Mouse (Mus musculus) heart, embryonic 15.5 days (tissue): Measurements from ENCODE around the gene Gpr107. TPM values are rescaled to one million over a fixed set of nuclear protein-coding genes. Genes with fewer than 3 reads are reported as not detected.
A peak's percentile ranks its signal among the peaks of the same experiment; 100 is the strongest.

Experiments
- ATAC-seq: fragments of 200-750 bp; cut with Nextera tagmentation; replicated peaks from 2 replicates; pipeline ENCODE4 v1.8.0; 2017; ENCODE audit warnings: low read depth, moderate TSS enrichment; ENCODE audit not compliant: insufficient number of reproducible peaks, insufficient read depth, low FRiP score
- H3K27ac ChIP-seq: fragments of 300-500 bp; sonication (generic); 2 replicates; pipeline ENCODE4 v1.5.1; 2015; ENCODE audit warnings: mild to moderate bottlenecking, inconsistent platforms
- H3K27me3 ChIP-seq: fragments of 300-500 bp; sonication (generic); 2 replicates; pipeline ENCODE4 v1.6.1; 2015; ENCODE audit warnings: inconsistent platforms
- H3K36me3 ChIP-seq: fragments of 300-500 bp; sonication (generic); 2 replicates; pipeline ENCODE4 v1.6.1; 2015; ENCODE audit warnings: mild to moderate bottlenecking, inconsistent platforms
- H3K4me1 ChIP-seq: fragments of 300-500 bp; sonication (generic); replicated peaks from 2 replicates; pipeline ENCODE4 v1.6.1; 2015; ENCODE audit warnings: inconsistent platforms
- H3K4me2 ChIP-seq: fragments of 300-500 bp; sonication (generic); 2 replicates; pipeline ENCODE4 v1.6.1; 2015; ENCODE audit warnings: inconsistent platforms, mild to moderate bottlenecking, moderate library complexity
- H3K4me3 ChIP-seq: fragments of 300-500 bp; sonication (generic); 2 replicates; pipeline ENCODE4 v1.5.1; 2015; ENCODE audit warnings: mild to moderate bottlenecking, inconsistent platforms
- H3K9ac ChIP-seq: fragments of 300-500 bp; sonication (generic); 2 replicates; pipeline ENCODE4 v1.6.1; 2015; ENCODE audit warnings: mild to moderate bottlenecking, inconsistent platforms
- H3K9me3 ChIP-seq: fragments of 300-500 bp; sonication (generic); replicated peaks from 2 replicates; pipeline ENCODE4 v1.6.1; 2016; ENCODE audit warnings: inconsistent platforms
- WGBS: fragments of 180-500 bp; shearing (Covaris S2); methylation state at CpG from one replicate; pipeline ENCODE4 v1.1.7; 2015; ENCODE audit warnings: mixed read lengths; 5-methylcytosine and 5-hydroxymethylcytosine counted together
- polyA plus RNA-seq: library from polyadenylated mRNA; unstranded; fragments of >200 nt; fragmentation: Nextera tagmentation; extraction: Ambion mirVana; gene quantifications from 2 replicates; pipeline ENCODE4 v1.2.1, GENCODE M21; 2015

The Gpr107 gene
- polyA plus RNA-seq, 1 experiment from 2014 or later = 26.4 TPM

DNA sequence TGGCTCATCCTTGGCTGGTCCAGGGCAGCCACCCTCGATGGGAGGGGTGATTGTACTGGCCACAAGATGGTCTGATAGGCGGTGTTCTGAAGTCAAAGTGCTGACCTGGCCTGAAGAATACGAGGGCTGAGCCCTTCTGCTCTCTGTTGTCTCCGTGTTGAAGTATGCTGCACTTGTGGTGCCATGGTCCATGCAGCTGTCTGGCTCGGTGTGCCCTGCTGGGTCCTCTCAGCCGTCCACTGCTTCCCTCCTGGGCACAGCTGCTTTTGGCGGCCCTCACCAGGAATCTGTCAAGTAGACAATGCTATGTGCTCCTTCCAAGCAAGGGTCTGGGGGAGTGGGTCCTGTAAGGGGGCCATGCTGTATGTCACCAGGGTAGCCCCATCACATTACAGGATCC, 68.7 kb downstream of the Gpr107 start:
- Histone ChIP-seq H3K4me1 (peaks cover 34% of the 10 kb centered on the region), H3K9me3 (no peaks in the 10 kb centered on the region), H3K9ac (no peak overlapping the region), H3K36me3 (no peaks in the 10 kb centered on the region), H3K27ac (no peak overlapping the region), H3K4me3 (no peak overlapping the region), H3K4me2 (no peak overlapping the region), H3K27me3 (no peaks in the 10 kb centered on the region)
- no peak for ATAC-seq
- WGBS = 65% methylated on average over 7 of the region's 7 CpGs

DNA sequence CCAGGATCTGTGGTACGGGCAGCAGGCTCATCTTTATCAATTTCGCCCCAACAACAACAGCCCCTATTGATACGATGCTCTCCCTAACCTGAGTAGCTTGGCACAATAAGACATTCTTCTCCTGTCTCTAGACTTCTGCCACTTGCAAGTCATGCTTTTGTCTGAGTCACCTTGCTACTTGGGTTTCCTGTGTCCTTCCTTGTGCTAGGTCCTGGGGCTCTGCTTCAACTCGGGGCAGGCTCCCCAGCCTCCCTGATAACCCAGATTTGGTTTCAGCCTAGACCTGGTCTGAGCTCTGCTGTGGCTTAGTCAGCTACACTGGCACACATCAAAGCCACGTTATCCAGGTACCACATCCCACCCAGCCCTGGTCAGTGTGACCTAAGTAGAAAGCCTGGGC, 69.5 kb downstream of the Gpr107 start:
- no peak overlapping the region for H3K4me2 ChIP-seq
- ATAC-seq = no peak
- 0 out of 2 replicates have a peak, but pooled peaks cover 5% of the 10 kb centered on the region for H3K9me3 ChIP-seq
- H3K9ac ChIP-seq = no peak overlapping the region
- peaks cover 28% of the 10 kb centered on the region for H3K4me1 ChIP-seq
- no peak overlapping the region for H3K4me3 ChIP-seq
- H3K27ac ChIP-seq = no peak overlapping the region
- H3K27me3 ChIP-seq = no peaks in the 10 kb centered on the region
- 75% methylated on average over 5 of the region's 5 CpGs for WGBS
- H3K36me3 ChIP-seq = no peaks in the 10 kb centered on the region

DNA sequence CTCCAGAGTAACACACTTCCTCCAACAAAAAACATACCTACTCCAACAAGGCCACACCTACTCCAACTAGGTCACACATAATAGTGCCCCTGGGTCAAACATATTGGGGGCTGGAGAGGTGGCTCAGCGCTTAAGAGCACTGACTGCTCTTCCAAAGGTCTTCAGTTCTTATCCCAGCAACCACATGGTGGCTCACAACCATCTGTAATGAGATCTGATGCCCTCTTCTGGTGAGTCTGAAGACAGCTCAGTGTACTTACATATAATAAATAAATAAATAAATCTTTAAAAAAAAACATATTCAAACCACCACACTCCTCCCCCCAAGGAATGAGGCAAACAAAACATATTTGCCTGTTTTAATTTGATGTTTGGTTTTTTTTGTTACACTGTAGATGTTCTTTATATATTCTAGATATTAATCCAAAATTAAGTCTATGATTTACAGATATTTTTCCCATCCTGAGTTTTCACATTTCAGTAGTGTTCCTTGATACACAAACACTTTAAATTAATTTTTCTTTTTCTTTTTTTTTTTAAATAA, 76.7 kb downstream of the Gpr107 start:
- Histone ChIP-seq H3K27ac (no peak overlapping the region), H3K36me3 (no peaks in the 10 kb centered on the region), H3K4me3 (no peak overlapping the region), H3K9me3 (peaks cover 7% of the 10 kb centered on the region; the same call in 1 of the 2 replicates), H3K27me3 (no peaks in the 10 kb centered on the region), H3K4me1 (no peaks in the 10 kb centered on the region), H3K4me2 (no peak overlapping the region), H3K9ac (no peak overlapping the region)
- 56% methylated on average over 1 of the region's 1 CpGs for WGBS
- no peak for ATAC-seq

DNA sequence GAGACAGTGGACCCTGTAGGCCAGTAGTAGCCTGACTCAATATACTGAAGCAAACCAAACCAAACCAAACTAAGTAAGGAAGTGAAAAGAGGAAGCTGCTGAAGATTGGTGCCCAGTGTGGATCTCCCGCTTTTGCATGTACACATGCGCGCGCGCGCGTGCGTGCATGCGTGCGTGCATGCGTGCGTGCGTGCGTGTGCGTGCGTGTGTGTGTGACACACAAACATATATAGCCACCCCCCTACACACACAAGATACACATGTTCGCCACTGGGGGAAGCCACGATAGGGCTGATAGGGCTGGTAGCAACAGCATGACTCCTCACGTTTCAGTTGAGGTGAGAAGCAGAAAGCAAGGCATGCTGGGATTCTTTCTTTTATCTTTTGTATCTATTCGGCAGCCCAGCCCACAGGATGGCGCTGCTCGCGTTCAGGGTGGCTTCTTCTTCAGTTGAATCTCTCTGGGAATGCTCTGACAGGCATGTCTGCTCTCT, 87.1 kb downstream of the Gpr107 start:
- Histone ChIP-seq H3K36me3 (no peaks in the 10 kb centered on the region), H3K9ac (no peak overlapping the region), H3K4me2 (peak overlapping the region; percentile 51), H3K27ac (no peak overlapping the region), H3K4me1 (peaks cover 7% of the 10 kb centered on the region), H3K4me3 (peak overlapping the region; percentile 23; the same call in 1 of the 2 replicates), H3K9me3 (no peaks in the 10 kb centered on the region), H3K27me3 (peaks cover 4% of the 10 kb centered on the region; the same call in 1 of the 2 replicates)
- WGBS = 26% methylated on average over 23 of the region's 23 CpGs
- no peak for ATAC-seq

DNA sequence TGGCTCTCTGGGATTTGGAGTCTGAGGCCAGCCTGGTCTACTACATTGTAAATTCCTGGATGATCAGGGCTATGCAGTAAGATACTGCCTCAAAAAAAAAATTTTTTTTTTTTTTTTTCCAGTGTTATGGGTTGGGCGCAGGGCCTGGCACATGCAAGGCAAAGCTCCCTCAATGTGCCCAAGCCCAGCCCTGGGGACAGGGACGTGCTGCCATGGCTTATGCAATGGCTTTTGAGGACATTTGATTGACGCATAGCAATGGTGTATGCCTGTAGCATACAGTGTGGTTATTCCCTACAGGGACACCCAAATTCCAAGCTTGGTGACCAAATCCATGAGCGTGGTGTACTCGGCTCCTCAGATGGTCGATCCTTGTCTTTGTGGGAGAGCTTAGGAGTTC, 87.7 kb downstream of the Gpr107 start:
- H3K9ac ChIP-seq = no peak overlapping the region
- peaks cover 4% of the 10 kb centered on the region; the same call in 1 of the 2 replicates for H3K27me3 ChIP-seq
- peak overlapping the region; percentile 23; the same call in 1 of the 2 replicates for H3K4me3 ChIP-seq
- H3K4me1 ChIP-seq = peaks cover 12% of the 10 kb centered on the region
- no peaks in the 10 kb centered on the region for H3K9me3 ChIP-seq
- no peak overlapping the region for H3K27ac ChIP-seq
- no peak for ATAC-seq
- no peaks in the 10 kb centered on the region for H3K36me3 ChIP-seq
- WGBS = 78% methylated on average over 6 of the region's 6 CpGs
- H3K4me2 ChIP-seq = peak overlapping the region; percentile 51; the same call in 1 of the 2 replicates

DNA sequence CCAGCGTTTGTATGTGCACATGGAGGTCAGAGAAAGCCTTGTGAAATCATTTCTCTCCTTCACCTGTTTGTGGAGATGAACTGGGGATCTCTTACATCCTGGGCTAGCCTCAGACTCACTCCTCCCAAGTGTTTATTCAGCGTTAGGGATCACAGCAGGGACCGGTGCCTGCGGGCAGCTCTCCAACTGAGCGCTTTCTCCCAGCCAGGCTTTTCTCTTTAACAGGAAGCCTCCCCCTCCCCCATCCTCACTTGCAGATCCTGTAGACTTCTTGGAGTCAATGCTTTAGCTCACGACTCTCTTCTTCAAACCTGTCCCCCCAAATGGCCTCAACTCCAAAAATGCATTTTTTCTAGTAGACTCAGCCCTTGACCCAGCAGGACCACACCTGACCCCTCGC, 89.5 kb downstream of the Gpr107 start:
- H3K36me3 ChIP-seq = no peaks in the 10 kb centered on the region
- no peak overlapping the region for H3K4me3 ChIP-seq
- WGBS = 9% methylated on average over 7 of the region's 7 CpGs
- peaks cover 22% of the 10 kb centered on the region for H3K4me1 ChIP-seq
- H3K4me2 ChIP-seq = no peak overlapping the region
- peaks cover 4% of the 10 kb centered on the region; the same call in 1 of the 2 replicates for H3K27me3 ChIP-seq
- no peak overlapping the region for H3K27ac ChIP-seq
- no peak for ATAC-seq
- H3K9me3 ChIP-seq = no peaks in the 10 kb centered on the region
- no peak overlapping the region for H3K9ac ChIP-seq

DNA sequence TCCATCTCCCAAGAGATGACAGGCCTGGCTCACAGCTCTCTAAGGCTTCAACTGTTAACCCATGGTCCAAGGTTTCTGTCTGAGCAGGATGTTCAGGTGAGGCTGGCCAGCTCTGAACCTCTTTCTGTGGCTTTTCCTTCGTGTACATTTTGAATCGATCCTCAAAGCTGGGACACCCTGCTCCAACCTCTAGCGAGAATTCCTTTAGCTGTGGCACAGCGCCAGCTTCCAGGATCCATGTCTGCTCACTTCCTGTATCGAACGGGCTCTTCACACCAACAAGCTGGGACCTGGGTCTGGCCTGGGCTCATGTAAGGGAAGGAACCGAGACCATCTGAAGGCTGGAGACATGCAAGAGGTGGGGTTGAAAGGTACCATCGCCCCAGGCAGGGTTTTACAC, 92.1 kb downstream of the Gpr107 start:
- no peaks in the 10 kb centered on the region for H3K36me3 ChIP-seq
- H3K4me1 ChIP-seq = peaks cover 47% of the 10 kb centered on the region
- H3K27me3 ChIP-seq = peaks cover 4% of the 10 kb centered on the region; the same call in 1 of the 2 replicates
- no peak overlapping the region for H3K4me3 ChIP-seq
- 52% methylated on average over 8 of the region's 8 CpGs for WGBS
- ATAC-seq = no peak
- no peak overlapping the region for H3K27ac ChIP-seq
- H3K9me3 ChIP-seq = no peaks in the 10 kb centered on the region
- no peak overlapping the region for H3K4me2 ChIP-seq
- no peak overlapping the region for H3K9ac ChIP-seq

DNA sequence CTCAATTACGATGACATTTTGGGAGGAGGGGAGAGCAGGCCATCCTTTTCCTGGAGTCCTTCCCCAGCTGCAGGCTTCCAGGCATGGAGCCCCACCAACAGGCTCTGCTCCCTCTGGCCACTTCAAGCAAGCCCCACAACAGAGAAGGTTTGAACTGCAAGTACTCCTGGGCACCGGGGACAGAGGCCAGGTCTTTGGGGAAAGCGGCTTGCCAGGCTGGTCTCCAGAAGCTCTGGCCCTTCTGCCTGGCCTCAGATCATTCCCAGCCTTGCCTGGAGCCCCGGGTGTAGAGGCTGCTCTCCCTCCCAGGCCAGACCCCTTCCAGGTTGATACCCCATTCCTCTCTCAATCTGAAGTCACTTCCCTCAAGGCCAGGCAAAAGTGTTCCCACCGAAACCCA, 92.9 kb downstream of the Gpr107 start:
- WGBS = 16% methylated on average over 5 of the region's 5 CpGs
- Histone ChIP-seq H3K27ac (peak overlapping the region; percentile 85), H3K4me2 (peak overlapping the region; percentile 95), H3K36me3 (no peaks in the 10 kb centered on the region), H3K4me1 (peaks cover 53% of the 10 kb centered on the region), H3K9me3 (no peaks in the 10 kb centered on the region), H3K27me3 (peaks cover 4% of the 10 kb centered on the region; the same call in 1 of the 2 replicates), H3K4me3 (peak overlapping the region; percentile 86), H3K9ac (peak overlapping the region; percentile 93)
- ATAC-seq = no peak

DNA sequence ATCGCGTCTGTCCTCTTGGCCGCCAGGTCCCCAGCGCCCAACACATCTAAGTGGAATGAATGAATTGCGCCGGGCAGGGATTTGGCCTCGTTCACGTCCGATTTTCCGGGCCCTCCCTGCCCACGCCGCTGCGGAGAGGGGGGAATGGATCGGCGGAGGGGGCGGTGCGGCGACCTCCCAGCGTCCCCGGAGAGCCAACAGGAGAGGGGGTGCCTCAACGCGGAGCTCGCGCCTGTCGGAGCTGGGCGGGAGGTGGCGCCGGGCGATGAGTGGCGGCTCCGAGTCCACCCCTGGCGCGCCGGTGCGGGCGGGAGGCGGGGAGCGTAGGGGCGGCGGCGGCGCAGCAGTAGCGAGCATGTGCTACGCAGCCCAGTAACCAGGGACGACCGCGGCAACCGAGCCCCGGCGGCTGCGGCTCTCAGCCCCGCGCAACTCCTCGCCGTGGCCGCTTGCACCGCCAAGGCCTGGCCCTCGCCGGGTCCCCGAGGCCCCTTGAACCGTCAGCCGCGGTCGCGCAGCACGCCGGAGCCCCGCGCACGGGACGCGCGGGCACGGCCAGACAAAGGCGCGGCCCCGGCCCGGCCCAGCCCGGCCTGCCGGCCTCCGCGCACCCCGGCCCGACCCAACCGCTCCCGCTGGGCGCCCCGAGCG, 93.5 kb downstream of the Gpr107 start, which contains the start of gene Ncs1:
Gene Ncs1 (plus strand): TSS at position 333 of the 651 bp plus-strand sequence.
- H3K4me1 ChIP-seq = peaks cover 59% of the 10 kb centered on the region
- ATAC-seq = peak; percentile 83
- peaks cover 4% of the 10 kb centered on the region; the same call in 1 of the 2 replicates for H3K27me3 ChIP-seq
- peak within 1 kb of the TSS; percentile 86 for H3K4me3 ChIP-seq
- H3K27ac ChIP-seq = peak within 1 kb of the TSS; percentile 85
- under 1% methylated on average over 79 of the region's 89 CpGs for WGBS
- no peaks in the 10 kb centered on the region for H3K36me3 ChIP-seq
- no peaks in the 10 kb centered on the region for H3K9me3 ChIP-seq
- peak within 1 kb of the TSS; percentile 93 for H3K9ac ChIP-seq
- H3K4me2 ChIP-seq = peak within 1 kb of the TSS; percentile 95

DNA sequence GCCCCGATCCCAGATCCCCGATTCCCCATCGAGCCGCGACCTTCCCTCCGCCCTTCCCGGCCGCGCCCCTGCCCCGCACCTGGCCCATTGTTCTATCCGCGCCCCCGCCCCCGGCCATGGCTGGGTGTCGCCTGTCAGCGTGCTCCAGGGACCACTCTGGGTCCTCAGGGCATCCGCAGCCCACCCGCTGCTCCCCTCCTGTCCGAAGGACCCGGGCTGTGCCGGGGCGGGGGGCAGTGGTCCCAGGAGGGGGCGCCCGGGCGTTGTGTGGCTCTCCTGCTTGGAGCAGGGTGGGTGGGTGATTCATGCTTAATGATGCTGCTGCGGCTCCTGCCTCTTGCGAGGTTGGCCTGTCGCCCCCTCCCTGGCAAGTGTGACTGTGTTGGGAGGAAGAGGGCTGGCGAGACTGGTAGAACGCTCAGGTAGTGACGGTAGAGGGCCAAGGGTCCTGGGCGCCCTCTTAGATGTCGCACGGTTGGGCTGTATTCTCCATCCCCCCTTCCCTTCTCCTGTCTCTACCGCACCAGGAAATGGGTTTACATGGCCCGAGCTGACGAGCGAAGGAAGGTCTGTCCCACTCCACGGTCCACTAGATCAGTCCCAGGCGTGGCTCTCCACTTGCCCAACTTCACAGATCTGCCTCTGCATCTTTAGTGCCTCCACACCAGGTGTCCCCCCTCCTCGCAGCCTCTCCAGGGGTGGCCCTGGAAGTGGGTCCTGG, 94.3 kb downstream of the Gpr107 start:
- Histone ChIP-seq H3K4me1 (peaks cover 67% of the 10 kb centered on the region), H3K4me3 (peak overlapping the region; percentile 86), H3K36me3 (no peaks in the 10 kb centered on the region), H3K27ac (peak overlapping the region; percentile 85), H3K9ac (peak overlapping the region; percentile 93), H3K4me2 (peak overlapping the region; percentile 95), H3K27me3 (peaks cover 4% of the 10 kb centered on the region; the same call in 1 of the 2 replicates), H3K9me3 (no peaks in the 10 kb centered on the region)
- peak; percentile 7; the same call in 1 of the 2 replicates for ATAC-seq
- 0% methylated on average over 36 of the region's 41 CpGs for WGBS

DNA sequence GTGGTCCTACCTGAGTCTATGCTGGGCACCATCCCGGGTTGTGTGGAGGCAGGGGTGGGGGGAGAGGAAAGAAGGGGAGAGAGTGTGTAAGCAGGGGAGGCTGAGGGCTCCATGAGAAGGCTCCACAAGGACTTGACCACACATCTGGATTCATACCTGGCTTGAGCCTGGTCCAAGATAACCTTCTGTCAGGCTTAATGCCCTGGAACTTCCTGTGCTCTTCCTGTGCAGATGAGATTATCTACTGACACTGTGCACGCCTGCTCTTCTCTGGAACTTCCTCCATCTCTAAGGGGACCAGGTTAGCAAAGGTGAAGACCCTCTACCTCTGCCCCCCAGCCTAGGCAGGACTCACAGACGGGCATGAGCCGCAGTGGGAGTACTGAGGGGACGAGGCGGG, 96.7 kb downstream of the Gpr107 start:
- Histone ChIP-seq H3K36me3 (no peaks in the 10 kb centered on the region), H3K4me2 (no peak overlapping the region), H3K4me1 (peaks cover 61% of the 10 kb centered on the region), H3K9ac (no peak overlapping the region), H3K27ac (no peak overlapping the region), H3K27me3 (no peaks in the 10 kb centered on the region), H3K9me3 (no peaks in the 10 kb centered on the region), H3K4me3 (no peak overlapping the region)
- 80% methylated on average over 6 of the region's 6 CpGs for WGBS
- no peak for ATAC-seq
